Mouse (Mus musculus) intestine, embryonic 16.5 days (tissue): Measurements from ENCODE around the gene Gpank1. TPM values are rescaled to one million over a fixed set of nuclear protein-coding genes. Genes with fewer than 3 reads are reported as not detected.

Experiments used
- ATAC-seq: fragments of 200-750 bp; cut with Nextera tagmentation; 2 replicates; pipeline ENCODE4 v1.8.0; 2017; ENCODE audit warnings: moderate TSS enrichment, moderate library complexity
- H3K27ac ChIP-seq: fragments of 300-500 bp; sonication (generic); 2 replicates; pipeline ENCODE4 v1.5.1; 2014; ENCODE audit warnings: mild to moderate bottlenecking, low read length
- H3K27me3 ChIP-seq: fragments of 300-500 bp; sonication (generic); replicated peaks from 2 replicates; pipeline ENCODE4 v1.6.1; 2014; ENCODE audit warnings: low read length, control low read depth, mixed read lengths; ENCODE audit not compliant: control insufficient read depth, insufficient read depth
- H3K36me3 ChIP-seq: fragments of 300-500 bp; sonication (generic); 2 replicates; pipeline ENCODE4 v1.6.1; 2014; ENCODE audit warnings: low read length, control low read depth; ENCODE audit not compliant: control insufficient read depth, insufficient read depth
- H3K4me1 ChIP-seq: fragments of 300-500 bp; sonication (generic); 2 replicates; pipeline ENCODE4 v1.6.1; 2014; ENCODE audit warnings: low read length, control low read depth, mixed read lengths; ENCODE audit not compliant: control insufficient read depth, insufficient read depth
- H3K4me2 ChIP-seq: fragments of 300-500 bp; sonication (generic); 2 replicates; pipeline ENCODE4 v1.6.1; 2014; ENCODE audit warnings: low read depth, low read length, control low read depth
- H3K4me3 ChIP-seq: fragments of 300-500 bp; sonication (generic); 2 replicates; pipeline ENCODE4 v1.5.1; 2014; ENCODE audit warnings: mild to moderate bottlenecking, low read length
- H3K9ac ChIP-seq: fragments of 300-500 bp; sonication (generic); 2 replicates; pipeline ENCODE4 v1.6.1; 2014; ENCODE audit warnings: low read depth, low read length
- H3K9me3 ChIP-seq: fragments of 300-500 bp; sonication (generic); 2 replicates; pipeline ENCODE4 v1.6.1; 2016; ENCODE audit warnings: low read length, control low read depth; ENCODE audit not compliant: control insufficient read depth
- WGBS: fragments of 180-500 bp; shearing (Covaris S2); extraction: QIAGEN DNeasy Blood & Tissue Kit; methylation state at CpG from one replicate; pipeline ENCODE4 v1.1.7; 2014; 5-methylcytosine and 5-hydroxymethylcytosine counted together
- polyA plus RNA-seq: library from polyadenylated mRNA; unstranded; fragments of >200 nt; fragmentation: Nextera tagmentation; extraction: Ambion mirVana; gene quantifications from 2 replicates; pipeline ENCODE4 v1.2.1, GENCODE M21; 2015

Gpank1 gene
- polyA plus RNA-seq, 1 experiment from 2014 or later: 21.3 TPM

DNA sequence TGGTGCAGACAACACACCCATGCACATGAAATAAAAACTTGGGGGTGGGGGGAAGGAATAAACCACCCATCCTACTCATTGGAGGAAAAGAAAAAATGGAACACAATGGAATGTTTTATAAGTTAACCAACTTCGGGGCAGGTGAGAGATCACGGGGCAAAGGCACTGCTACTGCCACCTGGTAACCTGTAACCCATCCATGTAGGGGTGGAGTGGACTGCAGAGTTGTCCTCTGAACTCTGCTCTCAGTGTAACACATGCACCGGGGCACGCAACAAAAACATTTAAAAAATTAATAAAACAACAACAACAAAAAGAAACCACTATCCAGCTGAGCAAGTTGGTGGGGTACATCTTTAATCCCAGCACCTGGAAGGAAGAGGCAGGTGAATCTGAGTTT lies 30.9 kb downstream of the Gpank1 start:
- Histone ChIP-seq H3K4me3 (no peak overlapping the region), H3K36me3 (peaks cover 72% of the 10 kb centered on the region), H3K27me3 (no peaks in the 10 kb centered on the region), H3K4me1 (no peaks in the 10 kb centered on the region), H3K27ac (no peak overlapping the region), H3K9ac (no peak overlapping the region), H3K9me3 (no peaks in the 10 kb centered on the region), H3K4me2 (no peak overlapping the region)
- no peak for ATAC-seq
- WGBS: 90% methylated on average over 4 of the region's 4 CpGs

DNA sequence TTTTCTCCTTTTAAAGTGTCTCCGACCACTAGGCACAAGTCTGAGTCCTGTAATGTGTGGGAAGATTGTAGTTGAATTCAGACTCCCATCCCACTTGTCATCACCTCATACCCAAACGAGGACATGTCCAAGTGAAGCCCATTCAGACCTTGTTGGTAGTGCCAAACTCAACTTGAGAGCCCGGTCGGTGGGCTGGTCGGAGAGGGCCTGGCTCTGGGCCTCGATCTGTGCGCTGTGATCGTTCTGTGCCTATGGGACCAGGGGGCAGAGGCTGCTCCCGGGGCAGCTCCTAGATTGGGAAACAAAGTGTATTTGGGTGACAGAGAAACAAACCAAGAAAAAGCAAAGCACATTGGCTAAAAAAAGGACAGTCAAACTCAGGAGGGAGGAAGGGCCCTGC lies 31.8 kb downstream of the Gpank1 start:
- Histone ChIP-seq H3K4me3 (no peak overlapping the region), H3K9me3 (no peaks in the 10 kb centered on the region), H3K36me3 (peaks cover 78% of the 10 kb centered on the region), H3K27ac (no peak overlapping the region), H3K4me1 (no peaks in the 10 kb centered on the region), H3K9ac (no peak overlapping the region), H3K4me2 (no peak overlapping the region), H3K27me3 (no peaks in the 10 kb centered on the region)
- no peak for ATAC-seq
- WGBS: 89% methylated on average over 9 of the region's 9 CpGs

DNA sequence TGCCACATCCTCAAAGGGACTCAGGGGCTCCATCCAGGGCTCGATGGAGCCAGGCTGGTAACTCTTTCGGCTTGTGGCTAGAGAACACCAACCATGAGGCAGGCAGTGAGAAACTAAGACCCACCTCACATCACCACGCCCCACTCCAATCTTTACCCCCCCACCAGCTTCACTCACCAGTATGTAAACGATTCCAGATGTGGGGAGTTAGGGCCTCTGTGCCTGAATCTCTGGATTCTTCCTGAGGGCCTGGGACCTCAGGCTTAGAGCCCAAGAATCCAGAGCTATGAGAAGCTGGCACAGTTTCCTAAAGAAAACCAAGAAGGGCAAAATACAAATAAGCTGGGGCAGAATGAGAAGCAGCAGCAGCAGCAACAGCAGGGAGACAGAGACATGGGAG lies 32.7 kb downstream of the Gpank1 start:
- no peak for ATAC-seq
- H3K27ac ChIP-seq: no peak overlapping the region
- no peaks in the 10 kb centered on the region for H3K9me3 ChIP-seq
- H3K9ac ChIP-seq: no peak overlapping the region
- no peaks in the 10 kb centered on the region for H3K4me1 ChIP-seq
- H3K36me3 ChIP-seq: peaks cover 85% of the 10 kb centered on the region
- 77% methylated on average over 4 of the region's 4 CpGs for WGBS
- no peaks in the 10 kb centered on the region for H3K27me3 ChIP-seq
- no peak overlapping the region for H3K4me2 ChIP-seq
- no peak overlapping the region for H3K4me3 ChIP-seq

DNA sequence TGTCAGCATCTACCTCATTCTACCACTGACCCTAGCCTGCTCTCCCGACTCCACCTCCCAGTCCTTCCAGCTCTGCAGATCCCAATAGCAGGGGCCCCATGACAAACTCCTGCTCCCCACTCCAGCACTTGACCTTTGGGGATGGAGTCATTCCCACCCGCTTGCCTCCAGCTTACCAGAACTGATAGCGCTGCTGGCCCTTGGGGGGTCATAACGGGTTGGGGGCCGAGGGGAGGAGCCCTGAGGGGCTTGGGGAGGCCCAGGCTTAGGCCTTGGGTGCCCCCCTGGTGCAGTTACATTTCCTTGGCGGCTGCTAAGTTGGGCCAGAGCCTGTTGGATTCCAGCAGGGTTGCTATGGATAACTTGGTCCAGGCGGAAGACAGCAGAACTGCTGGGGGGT lies 33.4 kb downstream of the Gpank1 start:
- Histone ChIP-seq H3K9ac (no peak overlapping the region), H3K4me2 (no peak overlapping the region), H3K27me3 (no peaks in the 10 kb centered on the region), H3K4me1 (no peaks in the 10 kb centered on the region), H3K36me3 (peaks cover 85% of the 10 kb centered on the region), H3K9me3 (no peaks in the 10 kb centered on the region), H3K27ac (no peak overlapping the region), H3K4me3 (no peak overlapping the region)
- 80% methylated on average over 7 of the region's 7 CpGs for WGBS
- no peak for ATAC-seq

DNA sequence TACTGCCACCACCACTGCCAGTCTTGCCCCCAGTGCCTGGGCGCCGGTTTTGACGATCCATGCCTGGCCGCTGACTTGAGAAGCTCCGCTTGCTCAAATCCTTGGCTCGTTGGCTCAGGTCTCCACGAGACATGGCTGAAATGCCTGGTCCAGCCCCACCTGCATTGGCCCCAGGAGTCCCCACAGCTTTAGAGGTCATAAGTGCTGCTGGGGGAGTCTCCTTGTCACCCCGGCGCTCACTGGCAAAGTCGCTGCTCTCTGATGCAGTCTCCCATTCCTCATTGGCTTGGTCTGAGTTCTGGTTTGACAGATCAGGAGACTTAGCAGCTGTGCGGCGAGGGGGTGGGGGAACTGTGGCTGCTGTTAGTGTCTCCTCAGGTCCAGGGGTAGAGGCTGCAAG lies 34.2 kb downstream of the Gpank1 start:
- no peak overlapping the region for H3K4me3 ChIP-seq
- 89% methylated on average over 12 of the region's 12 CpGs for WGBS
- no peaks in the 10 kb centered on the region for H3K9me3 ChIP-seq
- no peak for ATAC-seq
- H3K9ac ChIP-seq: no peak overlapping the region
- no peaks in the 10 kb centered on the region for H3K27me3 ChIP-seq
- no peak overlapping the region for H3K27ac ChIP-seq
- H3K4me2 ChIP-seq: no peak overlapping the region
- H3K36me3 ChIP-seq: peaks cover 82% of the 10 kb centered on the region
- H3K4me1 ChIP-seq: no peaks in the 10 kb centered on the region

DNA sequence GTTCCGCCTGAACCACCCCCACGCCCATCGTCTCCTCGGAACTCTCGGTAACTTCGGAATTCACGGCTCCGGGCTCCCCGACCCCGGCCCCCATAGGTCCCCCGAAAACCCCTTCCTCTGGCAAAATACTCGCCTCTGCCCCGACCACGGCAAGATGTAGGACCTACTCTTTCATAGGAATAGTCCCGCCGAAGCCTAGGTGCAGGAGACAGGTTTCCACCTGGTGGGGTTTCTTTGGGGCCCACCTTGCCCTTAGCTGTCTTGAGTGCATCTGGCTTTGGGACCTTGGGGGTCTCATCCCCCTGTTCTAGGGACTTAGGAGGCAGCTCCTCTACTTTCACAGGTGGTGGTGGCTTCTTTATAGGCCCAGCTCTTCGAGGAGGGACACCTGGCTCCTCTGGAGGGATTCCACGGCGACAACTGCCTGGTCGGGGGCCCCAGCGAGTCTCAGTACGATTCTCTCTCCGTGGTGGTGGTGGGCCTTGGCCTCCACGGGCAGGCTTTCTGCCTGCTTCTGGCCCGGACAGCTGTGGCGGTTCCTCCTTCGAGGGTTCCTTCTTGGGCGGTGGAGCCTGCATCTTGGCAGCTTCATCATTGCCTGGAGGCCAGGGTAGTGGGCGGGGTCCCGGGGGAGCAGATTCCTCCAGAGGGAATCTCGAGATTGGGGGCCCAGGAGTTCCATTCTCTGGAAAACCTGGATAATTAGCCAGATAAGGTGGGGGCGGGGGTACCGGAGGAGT lies 35.4 kb downstream of the Gpank1 start:
- ATAC-seq: no peak
- Histone ChIP-seq H3K27ac (no peak overlapping the region), H3K4me1 (no peaks in the 10 kb centered on the region), H3K9ac (no peak overlapping the region), H3K4me2 (no peak overlapping the region), H3K27me3 (no peaks in the 10 kb centered on the region), H3K4me3 (no peak overlapping the region), H3K9me3 (no peaks in the 10 kb centered on the region), H3K36me3 (peaks cover 86% of the 10 kb centered on the region)
- 91% methylated on average over 33 of the region's 33 CpGs for WGBS

DNA sequence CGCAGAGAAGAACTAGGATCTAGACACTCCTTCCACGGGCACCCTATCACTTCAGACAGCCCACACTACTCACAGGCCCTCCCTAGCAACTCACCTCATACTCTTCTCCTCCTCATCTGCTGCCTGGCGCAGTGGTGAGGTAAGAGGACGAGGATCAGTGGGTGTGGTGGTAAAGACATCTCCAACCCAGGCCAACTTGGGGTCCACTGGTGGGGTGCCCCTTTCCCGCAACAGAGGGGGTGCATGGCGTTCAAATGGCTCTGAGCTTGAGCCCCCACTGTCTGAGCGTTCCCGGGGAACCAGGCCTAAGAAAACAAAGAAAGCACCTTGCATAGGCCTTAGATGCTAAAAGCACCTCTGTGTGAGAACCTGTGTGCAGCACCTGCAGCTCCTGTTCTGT lies 36.0 kb downstream of the Gpank1 start:
- Histone ChIP-seq H3K36me3 (peaks cover 85% of the 10 kb centered on the region), H3K27ac (no peak overlapping the region), H3K4me1 (peaks cover 4% of the 10 kb centered on the region), H3K9ac (no peak overlapping the region), H3K9me3 (no peaks in the 10 kb centered on the region), H3K27me3 (no peaks in the 10 kb centered on the region), H3K4me3 (no peak overlapping the region), H3K4me2 (no peak overlapping the region)
- 88% methylated on average over 8 of the region's 8 CpGs for WGBS
- ATAC-seq: no peak

DNA sequence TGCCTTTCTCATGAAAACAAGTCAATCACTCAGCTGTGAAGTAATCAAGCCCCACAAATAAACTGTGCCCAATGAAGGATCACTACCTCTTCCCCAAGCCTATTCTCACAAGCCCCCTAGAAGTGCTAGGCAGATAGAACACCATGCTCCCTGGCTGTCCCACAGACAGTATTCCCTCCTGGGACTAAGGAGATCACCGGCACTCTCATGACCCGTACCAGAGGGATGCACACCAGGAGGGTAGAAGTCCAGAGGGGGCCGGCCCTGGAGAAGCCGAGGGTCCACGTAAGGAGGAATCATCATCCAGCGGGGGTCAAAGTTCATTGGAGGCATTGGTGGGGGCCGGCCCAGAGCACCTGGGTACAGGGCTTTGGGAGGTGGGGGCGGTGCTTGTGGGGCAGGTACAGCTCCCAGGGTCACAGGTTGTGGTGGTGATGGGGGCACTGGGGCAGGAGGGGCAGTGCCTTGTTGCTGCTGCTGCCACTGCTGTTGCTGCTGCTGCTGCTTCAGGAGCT lies 36.5 kb downstream of the Gpank1 start:
- H3K36me3 ChIP-seq: peaks cover 80% of the 10 kb centered on the region
- H3K4me3 ChIP-seq: no peak overlapping the region
- H3K9ac ChIP-seq: no peak overlapping the region
- H3K27ac ChIP-seq: no peak overlapping the region
- no peak for ATAC-seq
- no peak overlapping the region for H3K4me2 ChIP-seq
- no peaks in the 10 kb centered on the region for H3K27me3 ChIP-seq
- peaks cover 7% of the 10 kb centered on the region for H3K4me1 ChIP-seq
- WGBS: 88% methylated on average over 8 of the region's 8 CpGs
- no peaks in the 10 kb centered on the region for H3K9me3 ChIP-seq

DNA sequence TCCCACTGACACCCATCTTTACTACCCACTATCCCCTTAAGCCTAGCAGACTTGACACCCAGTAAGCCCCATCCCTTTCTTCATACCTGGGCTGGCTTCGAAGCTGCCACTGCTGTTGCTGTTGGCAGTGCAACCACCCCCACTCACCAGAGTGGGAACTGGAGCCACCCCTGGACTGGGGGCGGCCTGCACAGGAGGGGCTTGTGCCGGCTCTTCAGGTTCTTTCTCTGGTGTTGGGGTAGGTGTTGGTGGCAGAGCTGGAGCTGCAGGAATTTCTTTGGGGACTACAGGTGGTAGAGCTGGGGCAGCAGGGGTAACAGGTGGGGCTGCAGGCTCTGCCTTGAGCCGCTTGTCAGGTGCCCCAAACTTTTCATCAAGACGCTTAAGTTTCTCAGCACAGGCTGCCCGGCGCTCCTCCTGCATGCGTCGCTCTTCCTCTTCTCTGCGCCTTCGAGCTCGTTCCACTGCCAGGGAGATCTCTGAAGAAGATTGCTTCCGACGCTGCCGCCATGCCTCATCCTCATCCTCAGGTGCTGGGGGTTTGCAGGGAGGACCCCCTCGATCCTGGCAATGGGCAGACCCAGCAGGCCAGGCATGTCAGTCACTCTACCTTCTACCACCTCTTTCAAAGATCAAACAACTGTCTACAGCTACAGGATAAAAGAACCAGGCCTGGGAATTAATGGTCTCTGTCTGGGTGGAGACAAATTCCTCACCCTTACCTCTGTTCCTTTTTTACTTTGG lies 37.8 kb downstream of the Gpank1 start:
- Histone ChIP-seq H3K4me1 (peaks cover 12% of the 10 kb centered on the region), H3K27me3 (no peaks in the 10 kb centered on the region), H3K27ac (no peak overlapping the region), H3K9ac (no peak overlapping the region), H3K9me3 (no peaks in the 10 kb centered on the region), H3K4me2 (no peak overlapping the region), H3K4me3 (no peak overlapping the region), H3K36me3 (peaks cover 69% of the 10 kb centered on the region)
- ATAC-seq: no peak
- 95% methylated on average over 16 of the region's 16 CpGs for WGBS
